Mouse (Mus musculus): Measurements from ENCODE around the gene Cep131. TPM values are rescaled to one million over a fixed set of nuclear protein-coding genes. Genes with fewer than 3 reads are reported as not detected.
A peak's percentile ranks its signal among the peaks of the same experiment; 100 is the strongest.

Gene Cep131
- polyA plus RNA-seq, 1 experiment from 2014 or later, result 14.5 TPM

DNA sequence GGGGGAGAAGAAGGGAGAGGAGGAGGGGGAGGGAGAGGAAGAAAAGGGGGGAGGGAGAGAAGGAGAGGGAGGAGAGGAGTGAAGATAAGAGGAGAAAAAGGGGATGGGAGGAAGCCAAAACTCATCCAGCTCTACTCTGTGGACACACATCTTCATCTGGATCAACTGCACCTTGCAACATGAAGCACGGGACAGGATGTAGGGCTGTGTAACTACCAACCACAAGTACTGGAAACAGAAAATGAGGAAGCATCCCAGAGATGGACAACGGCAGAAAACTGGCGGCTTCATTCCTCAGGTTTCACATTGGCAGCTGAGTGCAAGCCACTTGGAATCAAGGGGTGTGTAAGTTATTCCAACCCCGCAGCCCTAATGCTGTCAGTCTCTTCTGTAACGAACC lies 51.9 kb downstream of the Cep131 start:
- Histone ChIP-seq H3K27me3 (ENCODE audit: control insufficient read depth, insufficient read depth, low read length) (no peaks in the 10 kb centered on the region; the same call in 1 of the 2 replicates), H3K9me3 (replicated peaks; ENCODE audit: control insufficient read depth, low read length) (no peaks in the 10 kb centered on the region), H3K4me3 (ENCODE audit: low read length) (no peak overlapping the region), H3K9ac (ENCODE audit: low read length) (no peak overlapping the region), H3K4me2 (ENCODE audit: low read depth, low read length) (no peak overlapping the region), H3K4me1 (ENCODE audit: control insufficient read depth, insufficient read depth, low read length) (peaks cover 9% of the 10 kb centered on the region), H3K27ac (ENCODE audit: low read length) (no peak overlapping the region), H3K36me3 (ENCODE audit: control insufficient read depth, insufficient read depth) (no peaks in the 10 kb centered on the region)
- WGBS, result 58% methylated on average over 5 of the region's 5 CpGs
- ATAC-seq (replicated peaks; ENCODE audit: extremely low read depth, insufficient read depth, low FRiP score), result no peak

DNA sequence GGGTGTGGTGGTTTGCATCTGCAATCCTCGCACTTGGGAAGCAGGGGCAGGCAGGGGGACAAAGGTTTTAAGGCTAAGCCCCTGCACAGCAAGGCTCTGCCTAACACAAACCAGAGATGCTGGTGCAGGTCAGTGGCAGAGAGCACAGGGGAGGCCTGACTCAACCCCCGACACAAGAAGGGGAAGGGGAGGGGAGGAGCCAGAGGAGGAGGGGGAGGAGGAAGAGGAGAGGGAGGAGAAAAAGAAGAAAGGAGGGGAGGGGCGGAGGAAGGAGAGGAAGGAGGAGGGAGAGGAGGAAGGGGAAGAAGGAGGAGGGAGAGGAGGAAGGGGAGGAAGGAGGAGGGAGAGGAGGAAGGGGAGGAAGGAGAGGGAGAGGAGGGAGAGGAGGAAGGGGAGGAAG lies 52.3 kb downstream of the Cep131 start:
- H3K4me3 ChIP-seq (ENCODE audit: low read length), result no peak overlapping the region
- no peak overlapping the region for H3K9ac ChIP-seq (ENCODE audit: low read length)
- H3K27me3 ChIP-seq (ENCODE audit: control insufficient read depth, insufficient read depth, low read length), result no peaks in the 10 kb centered on the region; the same call in 1 of the 2 replicates
- 44% methylated on average over 3 of the region's 3 CpGs for WGBS
- H3K9me3 ChIP-seq (replicated peaks; ENCODE audit: control insufficient read depth, low read length), result no peaks in the 10 kb centered on the region
- H3K4me2 ChIP-seq (ENCODE audit: low read depth, low read length), result no peak overlapping the region
- no peak for ATAC-seq (replicated peaks; ENCODE audit: extremely low read depth, insufficient read depth, low FRiP score)
- H3K36me3 ChIP-seq (ENCODE audit: control insufficient read depth, insufficient read depth), result no peaks in the 10 kb centered on the region
- H3K27ac ChIP-seq (ENCODE audit: low read length), result no peak overlapping the region
- H3K4me1 ChIP-seq (ENCODE audit: control insufficient read depth, insufficient read depth, low read length), result peaks cover 5% of the 10 kb centered on the region

DNA sequence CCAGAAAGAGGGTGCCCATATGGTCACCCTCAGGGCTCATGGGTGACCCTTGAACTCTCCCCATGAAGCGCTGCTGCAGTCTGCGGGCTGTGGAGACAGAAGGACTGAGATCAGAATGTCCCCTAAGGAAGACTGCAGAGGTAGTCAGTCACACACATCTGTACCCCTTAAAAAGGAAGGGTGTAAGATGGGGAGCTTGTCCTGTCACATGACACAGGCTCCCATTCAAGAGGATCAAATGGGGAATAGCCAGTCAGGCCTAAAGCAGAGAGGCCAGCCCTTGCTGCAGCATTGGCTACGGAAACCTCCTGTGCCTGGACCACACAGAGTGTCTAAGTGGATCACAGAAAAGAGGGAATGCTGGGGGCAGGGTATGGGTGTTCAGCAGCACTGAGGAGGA lies 53.2 kb downstream of the Cep131 start:
- Histone ChIP-seq H3K27ac (ENCODE audit: low read length) (no peak overlapping the region), H3K27me3 (ENCODE audit: control insufficient read depth, insufficient read depth, low read length) (no peaks in the 10 kb centered on the region; the same call in 1 of the 2 replicates), H3K4me3 (ENCODE audit: low read length) (no peak overlapping the region), H3K36me3 (ENCODE audit: control insufficient read depth, insufficient read depth) (no peaks in the 10 kb centered on the region), H3K4me1 (ENCODE audit: control insufficient read depth, insufficient read depth, low read length) (no peaks in the 10 kb centered on the region), H3K4me2 (ENCODE audit: low read depth, low read length) (no peak overlapping the region), H3K9ac (ENCODE audit: low read length) (no peak overlapping the region), H3K9me3 (replicated peaks; ENCODE audit: control insufficient read depth, low read length) (no peaks in the 10 kb centered on the region)
- no peak for ATAC-seq (replicated peaks; ENCODE audit: extremely low read depth, insufficient read depth, low FRiP score)
- 86% methylated on average over 3 of the region's 3 CpGs for WGBS

DNA sequence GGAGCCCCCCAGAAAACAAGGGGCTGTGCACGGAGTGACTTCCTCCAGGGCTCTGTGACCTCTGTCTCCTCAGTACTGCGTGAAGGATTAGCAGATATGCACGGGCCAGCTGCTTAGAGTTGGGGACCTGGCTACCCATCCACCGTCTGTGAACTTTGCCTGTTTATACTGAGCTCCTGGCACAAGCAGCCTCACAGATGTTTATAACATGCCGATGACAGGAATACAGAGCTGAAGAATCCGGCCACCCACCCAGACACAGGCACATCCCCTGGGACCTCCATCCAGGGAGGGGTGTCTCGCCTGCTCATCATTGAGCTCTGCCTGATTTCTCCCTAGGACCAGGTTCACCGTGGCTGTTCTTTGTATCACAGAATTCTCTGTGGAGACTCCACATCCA lies 54.6 kb downstream of the Cep131 start:
- ATAC-seq (replicated peaks; ENCODE audit: extremely low read depth, insufficient read depth, low FRiP score), result no peak
- H3K4me2 ChIP-seq (ENCODE audit: low read depth, low read length), result no peak overlapping the region
- H3K36me3 ChIP-seq (ENCODE audit: control insufficient read depth, insufficient read depth), result no peaks in the 10 kb centered on the region
- no peak overlapping the region for H3K9ac ChIP-seq (ENCODE audit: low read length)
- 55% methylated on average over 8 of the region's 8 CpGs for WGBS
- no peak overlapping the region for H3K4me3 ChIP-seq (ENCODE audit: low read length)
- H3K27me3 ChIP-seq (ENCODE audit: control insufficient read depth, insufficient read depth, low read length), result no peaks in the 10 kb centered on the region
- no peaks in the 10 kb centered on the region for H3K9me3 ChIP-seq (replicated peaks; ENCODE audit: control insufficient read depth, low read length)
- H3K27ac ChIP-seq (ENCODE audit: low read length), result no peak overlapping the region
- H3K4me1 ChIP-seq (ENCODE audit: control insufficient read depth, insufficient read depth, low read length), result no peaks in the 10 kb centered on the region

DNA sequence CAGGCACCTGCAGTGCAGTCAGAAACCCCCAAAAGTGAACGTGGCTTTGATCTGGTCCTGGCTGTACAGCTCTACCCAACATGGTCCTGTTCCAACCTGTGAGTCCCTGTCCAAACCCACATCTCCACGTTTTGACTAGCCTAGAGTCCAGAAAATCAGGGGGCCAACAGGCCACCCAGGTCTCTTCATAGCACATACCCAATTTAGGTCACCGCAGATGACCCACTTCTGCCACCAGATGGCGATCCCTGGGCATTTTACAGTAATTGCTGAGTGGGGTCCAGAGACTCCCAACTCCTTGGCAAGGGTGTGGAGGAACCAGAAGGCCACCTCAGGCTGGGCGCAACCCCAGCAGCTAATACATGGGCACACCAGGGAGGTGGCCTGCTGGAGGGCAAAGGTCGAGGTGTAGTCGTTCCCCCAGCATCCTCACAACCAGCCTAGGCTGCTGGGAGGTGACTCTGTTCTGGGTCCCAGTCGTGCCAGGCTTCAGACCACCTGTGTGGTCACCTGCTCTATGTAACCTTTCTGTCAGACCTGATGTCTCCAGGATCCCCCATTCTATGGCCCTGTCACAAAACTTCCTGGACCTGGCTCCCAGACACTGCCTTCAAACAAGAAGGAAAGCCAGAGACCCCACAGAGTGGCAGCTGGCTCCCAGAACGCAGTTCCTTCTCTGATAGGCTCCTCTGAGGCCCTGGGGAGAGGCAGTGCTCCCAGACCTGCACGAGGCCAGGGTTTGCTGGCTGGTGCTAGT lies 56.3 kb downstream of the Cep131 start:
- H3K9me3 ChIP-seq (replicated peaks; ENCODE audit: control insufficient read depth, low read length), result no peaks in the 10 kb centered on the region
- H3K27me3 ChIP-seq (ENCODE audit: control insufficient read depth, insufficient read depth, low read length), result no peaks in the 10 kb centered on the region
- no peak overlapping the region for H3K4me3 ChIP-seq (ENCODE audit: low read length)
- H3K27ac ChIP-seq (ENCODE audit: low read length), result no peak overlapping the region
- ATAC-seq (replicated peaks; ENCODE audit: extremely low read depth, insufficient read depth, low FRiP score), result 0 out of 2 replicates have a peak, but pooled peaks have one; percentile 54
- H3K4me2 ChIP-seq (ENCODE audit: low read depth, low read length), result no peak overlapping the region
- WGBS, result 39% methylated on average over 10 of the region's 10 CpGs
- no peaks in the 10 kb centered on the region for H3K4me1 ChIP-seq (ENCODE audit: control insufficient read depth, insufficient read depth, low read length)
- no peaks in the 10 kb centered on the region for H3K36me3 ChIP-seq (ENCODE audit: control insufficient read depth, insufficient read depth)
- H3K9ac ChIP-seq (ENCODE audit: low read length), result no peak overlapping the region

DNA sequence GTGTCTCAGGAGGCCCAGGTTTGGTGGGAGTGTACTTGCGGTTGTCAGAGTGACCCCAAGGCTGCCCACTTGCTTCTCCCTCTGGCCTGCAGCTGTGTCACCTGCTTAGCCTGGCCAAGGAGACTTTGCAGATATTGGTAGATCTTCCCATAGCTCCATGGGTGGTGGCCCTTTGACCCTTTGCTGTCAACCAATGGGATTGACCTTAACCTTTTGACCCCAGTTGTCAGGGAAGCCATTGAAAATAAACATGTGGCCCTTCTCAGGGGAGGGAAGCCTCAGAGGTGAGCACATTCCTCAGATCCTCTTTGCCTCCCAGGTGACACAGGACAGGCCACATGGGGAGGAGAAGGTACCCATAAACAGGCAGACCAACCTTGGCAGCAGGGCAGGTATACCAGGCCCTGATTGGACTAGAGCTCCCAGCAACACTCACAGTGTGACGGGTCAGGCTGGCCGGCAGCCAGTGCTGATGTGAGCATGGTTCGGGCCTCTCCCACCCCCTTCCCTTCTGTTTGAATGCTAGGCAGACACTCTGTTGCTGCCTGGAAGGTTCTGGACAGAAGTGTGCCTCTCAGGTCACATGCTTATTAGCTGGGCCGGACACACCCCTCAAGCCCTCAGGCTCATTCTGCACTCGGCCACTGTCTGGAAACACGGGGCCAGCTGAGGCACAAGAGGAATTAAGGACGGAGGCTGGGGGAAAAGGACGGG lies 57.0 kb downstream of the Cep131 start:
- peak; percentile 23; the same call in 1 of the 2 replicates for ATAC-seq (replicated peaks; ENCODE audit: extremely low read depth, insufficient read depth, low FRiP score)

DNA sequence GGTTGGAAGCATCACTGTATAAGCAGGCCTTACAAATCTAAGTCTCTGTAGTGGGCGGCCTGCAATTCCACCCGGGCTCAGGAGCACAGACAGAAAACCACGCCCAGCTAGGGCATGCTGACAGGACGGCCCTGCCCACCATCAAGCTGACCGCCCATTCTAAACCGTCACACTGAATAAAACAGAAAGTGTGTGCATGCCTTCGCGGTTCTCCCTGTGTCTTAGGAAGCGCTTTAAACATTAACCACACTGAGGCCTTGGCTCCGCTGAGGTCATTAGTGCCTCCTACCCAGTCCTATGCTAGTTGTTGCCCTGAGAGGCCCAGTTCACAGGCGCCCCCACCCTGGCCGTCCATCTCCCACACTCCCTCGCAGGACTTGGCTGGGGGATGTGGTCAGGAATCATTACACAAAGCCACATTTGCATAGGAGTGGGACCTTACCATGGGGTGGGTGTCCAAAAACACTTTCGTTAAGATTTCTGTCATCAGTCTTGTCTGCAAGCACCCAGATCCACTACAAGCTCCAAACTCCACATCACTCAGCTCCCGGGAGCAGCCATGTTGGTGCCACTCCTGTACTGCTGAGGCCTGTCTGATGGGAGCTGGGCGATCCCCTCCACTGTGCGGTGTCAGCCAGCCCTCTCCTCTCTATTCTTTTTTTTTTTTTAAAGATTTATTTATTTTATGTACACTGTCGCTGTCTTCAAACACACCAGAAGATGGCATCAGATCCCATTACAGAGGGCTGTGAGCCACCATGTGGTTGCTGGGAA lies 58.1 kb downstream of the Cep131 start:
- WGBS, result 71% methylated on average over 18 of the region's 18 CpGs
- Histone ChIP-seq H3K27ac (ENCODE audit: low read length) (no peak overlapping the region), H3K9ac (ENCODE audit: low read length) (no peak overlapping the region), H3K4me2 (ENCODE audit: low read depth, low read length) (no peak overlapping the region), H3K27me3 (ENCODE audit: control insufficient read depth, insufficient read depth, low read length) (no peaks in the 10 kb centered on the region), H3K36me3 (ENCODE audit: control insufficient read depth, insufficient read depth) (no peaks in the 10 kb centered on the region), H3K4me1 (ENCODE audit: control insufficient read depth, insufficient read depth, low read length) (no peaks in the 10 kb centered on the region), H3K4me3 (ENCODE audit: low read length) (no peak overlapping the region), H3K9me3 (replicated peaks; ENCODE audit: control insufficient read depth, low read length) (no peaks in the 10 kb centered on the region)
- no peak for ATAC-seq (replicated peaks; ENCODE audit: extremely low read depth, insufficient read depth, low FRiP score)

More for the DNA sequence above, 57.0 kb downstream of the Cep131 start:
- no peak overlapping the region for H3K4me2 ChIP-seq (ENCODE audit: low read depth, low read length)
- H3K4me3 ChIP-seq (ENCODE audit: low read length), result no peak overlapping the region
- no peaks in the 10 kb centered on the region for H3K27me3 ChIP-seq (ENCODE audit: control insufficient read depth, insufficient read depth, low read length)
- WGBS, result 41% methylated on average over 9 of the region's 9 CpGs
- H3K9ac ChIP-seq (ENCODE audit: low read length), result no peak overlapping the region
- no peaks in the 10 kb centered on the region for H3K36me3 ChIP-seq (ENCODE audit: control insufficient read depth, insufficient read depth)
- H3K4me1 ChIP-seq (ENCODE audit: control insufficient read depth, insufficient read depth, low read length), result no peaks in the 10 kb centered on the region
- H3K27ac ChIP-seq (ENCODE audit: low read length), result no peak overlapping the region
- H3K9me3 ChIP-seq (replicated peaks; ENCODE audit: control insufficient read depth, low read length), result no peaks in the 10 kb centered on the region

DNA sequence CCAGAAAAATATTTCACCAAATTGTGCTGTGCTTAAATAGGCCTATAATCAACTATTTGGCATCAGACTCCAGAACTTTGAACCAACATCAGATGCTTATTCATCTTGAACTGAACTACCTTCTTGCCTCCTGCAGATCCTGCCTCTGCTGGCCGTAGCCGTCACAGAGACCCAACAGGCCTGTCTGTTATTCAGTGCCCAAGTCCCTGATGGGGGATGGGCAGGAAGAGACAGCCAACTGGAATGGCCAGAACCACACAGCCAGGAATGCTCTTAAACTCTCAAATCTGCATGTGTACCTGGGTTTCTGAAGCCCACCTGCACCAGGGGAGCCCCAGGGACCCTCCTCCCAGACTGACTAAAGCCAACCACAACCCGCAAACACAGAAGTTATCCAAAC lies 59.7 kb downstream of the Cep131 start:
- H3K36me3 ChIP-seq (ENCODE audit: control insufficient read depth, insufficient read depth), result no peaks in the 10 kb centered on the region
- ATAC-seq (replicated peaks; ENCODE audit: extremely low read depth, insufficient read depth, low FRiP score), result no peak
- H3K9ac ChIP-seq (ENCODE audit: low read length), result no peak overlapping the region
- no peaks in the 10 kb centered on the region for H3K4me1 ChIP-seq (ENCODE audit: control insufficient read depth, insufficient read depth, low read length)
- no peaks in the 10 kb centered on the region for H3K27me3 ChIP-seq (ENCODE audit: control insufficient read depth, insufficient read depth, low read length)
- WGBS, result 76% methylated on average over 3 of the region's 3 CpGs
- H3K4me3 ChIP-seq (ENCODE audit: low read length), result no peak overlapping the region
- no peak overlapping the region for H3K27ac ChIP-seq (ENCODE audit: low read length)
- H3K4me2 ChIP-seq (ENCODE audit: low read depth, low read length), result no peak overlapping the region
- no peaks in the 10 kb centered on the region for H3K9me3 ChIP-seq (replicated peaks; ENCODE audit: control insufficient read depth, low read length)

DNA sequence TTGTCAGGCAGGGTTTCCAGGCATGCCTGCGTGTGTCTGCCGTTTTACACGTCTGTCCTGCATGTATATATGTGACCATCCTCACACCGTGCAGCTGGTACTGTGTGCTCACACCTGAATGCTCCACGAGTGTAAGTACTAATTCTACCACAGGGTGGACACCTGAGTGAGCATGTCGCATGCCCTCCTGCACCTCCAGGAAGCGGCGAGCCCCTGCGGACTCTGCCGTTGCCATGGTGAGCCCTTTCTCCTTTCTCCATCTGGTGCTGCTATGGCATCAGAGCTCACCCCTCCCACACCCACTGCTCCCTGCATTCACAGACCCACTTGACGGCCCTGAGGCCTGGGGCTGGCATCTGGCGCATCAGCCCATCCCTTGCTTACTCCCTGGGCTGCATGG lies 63.8 kb downstream of the Cep131 start:
- Histone ChIP-seq H3K27me3 (ENCODE audit: control insufficient read depth, insufficient read depth, low read length) (no peaks in the 10 kb centered on the region), H3K4me3 (ENCODE audit: low read length) (no peak overlapping the region), H3K4me1 (ENCODE audit: control insufficient read depth, insufficient read depth, low read length) (no peaks in the 10 kb centered on the region), H3K36me3 (ENCODE audit: control insufficient read depth, insufficient read depth) (no peaks in the 10 kb centered on the region), H3K9me3 (replicated peaks; ENCODE audit: control insufficient read depth, low read length) (no peaks in the 10 kb centered on the region), H3K9ac (ENCODE audit: low read length) (no peak overlapping the region), H3K27ac (ENCODE audit: low read length) (no peak overlapping the region), H3K4me2 (ENCODE audit: low read depth, low read length) (no peak overlapping the region)
- 78% methylated on average over 12 of the region's 12 CpGs for WGBS
- ATAC-seq (replicated peaks; ENCODE audit: extremely low read depth, insufficient read depth, low FRiP score), result no peak
